Mouse (Mus musculus) R1 (cell line): ENCODE measurements around the gene Unkl.

Experiments used
- DNase-seq: peaks from one replicate; pipeline ENCODE4 v3.0.0-alpha.2; 2018; ENCODE audit warnings: low read depth, low spot score

Unkl gene

GRCm38 (mm10) chr17:25255110-25255509 is 66.9 kb downstream of the Unkl start:
- no peak for DNase-seq

- DNase-seq = peak; percentile 40
These were observed 68.0 kb downstream of the Unkl start, which contains the start of gene Baiap3 for GRCm38 (mm10) chr17:25256140-25256754. Baiap3 (minus strand) TSS chr17:25256364.

DNA sequence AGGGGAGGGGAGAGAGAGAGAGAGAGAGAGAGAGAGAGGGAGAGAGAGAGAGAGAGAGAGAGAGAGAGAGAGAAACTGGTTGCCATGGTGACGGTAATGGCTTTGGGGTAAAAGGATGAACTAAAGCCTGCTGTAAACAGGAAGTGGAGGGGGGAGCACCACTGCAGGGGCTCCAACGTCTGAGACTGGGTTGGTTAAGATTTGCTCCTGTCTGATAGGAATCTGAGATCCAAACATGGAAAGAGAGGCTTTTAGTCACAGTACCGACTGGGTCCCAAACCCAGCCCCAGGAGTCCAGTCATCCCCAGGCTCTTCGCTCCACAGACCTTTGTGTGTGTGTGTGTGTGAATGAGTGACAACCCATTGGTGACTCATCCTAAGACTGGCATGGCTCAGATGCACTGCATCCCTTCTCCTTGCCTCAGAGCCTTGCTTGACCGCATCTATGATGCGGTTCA is 69.6 kb downstream of the Unkl start:
- DNase-seq = no peak

DNA sequence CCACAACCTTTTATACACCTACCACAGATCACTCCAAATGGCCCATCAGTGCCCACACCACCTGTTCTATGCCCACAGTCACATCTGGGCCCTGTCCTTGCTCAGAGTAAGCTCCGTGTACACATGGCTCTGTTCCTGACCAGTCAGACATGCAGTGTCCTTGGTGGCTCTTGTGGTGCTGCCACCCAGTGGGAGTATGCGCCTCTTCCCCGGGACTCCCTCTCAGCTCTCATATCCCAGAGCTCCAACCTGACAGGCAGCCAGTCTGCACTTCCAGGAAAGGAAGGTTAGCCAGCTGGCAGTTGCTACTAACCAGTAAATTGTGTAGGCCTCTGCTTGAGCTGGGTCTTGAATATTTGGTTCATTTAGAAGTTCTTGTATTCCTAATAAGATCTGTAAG is 76.3 kb downstream of the Unkl start:
- peak; percentile 36 for DNase-seq

- no peak for DNase-seq
These were observed 82.7 kb downstream of the Unkl start for GRCm38 (mm10) chr17:25270795-25271335.

- DNase-seq = peak; percentile 69
These were observed 84.1 kb downstream of the Unkl start for GRCm38 (mm10) chr17:25272326-25272725.

- DNase-seq = peak; percentile 94
These were observed 84.9 kb downstream of the Unkl start for GRCm38 (mm10) chr17:25272951-25273705.

- DNase-seq = peak; percentile 99
These were observed 85.7 kb downstream of the Unkl start for GRCm38 (mm10) chr17:25273706-25274501.

DNA sequence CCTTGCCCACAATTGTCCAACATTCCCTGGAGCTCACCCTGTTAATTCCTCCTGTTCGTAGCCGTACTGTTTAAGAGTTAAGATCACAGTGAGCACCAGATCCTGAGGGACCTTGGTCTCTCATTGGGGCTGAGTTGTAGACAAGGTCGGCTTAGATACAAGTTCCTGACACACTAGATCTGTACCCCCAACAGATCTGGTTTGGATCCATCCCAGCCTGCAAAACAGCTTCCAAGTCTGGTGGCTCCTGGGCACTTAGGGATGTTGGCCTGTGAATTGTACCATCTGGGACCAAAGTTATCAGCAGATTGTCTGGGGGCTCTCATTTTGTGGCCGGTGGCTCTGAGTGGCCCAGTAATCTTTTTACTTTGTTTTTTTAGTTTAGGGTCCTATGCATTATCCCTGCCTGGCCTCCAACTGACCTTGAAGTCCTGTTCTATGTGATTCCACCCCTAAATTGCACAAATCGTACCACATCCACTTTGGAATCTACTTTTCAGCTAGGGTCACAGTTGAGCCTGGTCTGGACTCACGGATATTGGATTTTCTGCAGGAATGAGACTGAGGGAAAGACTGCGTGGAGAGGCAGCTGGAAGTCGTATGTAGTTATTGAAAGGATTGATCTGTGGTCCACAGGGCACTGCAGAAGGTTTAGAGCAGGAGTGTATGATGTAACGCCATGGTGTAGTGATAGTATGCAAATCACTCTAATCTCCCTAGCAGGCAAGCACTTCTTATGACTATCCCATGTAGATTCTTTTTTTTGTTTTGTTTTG is 86.6 kb downstream of the Unkl start, which contains the start of gene Ube2i:
TSS of gene Ube2i (minus strand) at position 52 of the 776 bp plus-strand sequence.
- DNase-seq = no peak

DNA sequence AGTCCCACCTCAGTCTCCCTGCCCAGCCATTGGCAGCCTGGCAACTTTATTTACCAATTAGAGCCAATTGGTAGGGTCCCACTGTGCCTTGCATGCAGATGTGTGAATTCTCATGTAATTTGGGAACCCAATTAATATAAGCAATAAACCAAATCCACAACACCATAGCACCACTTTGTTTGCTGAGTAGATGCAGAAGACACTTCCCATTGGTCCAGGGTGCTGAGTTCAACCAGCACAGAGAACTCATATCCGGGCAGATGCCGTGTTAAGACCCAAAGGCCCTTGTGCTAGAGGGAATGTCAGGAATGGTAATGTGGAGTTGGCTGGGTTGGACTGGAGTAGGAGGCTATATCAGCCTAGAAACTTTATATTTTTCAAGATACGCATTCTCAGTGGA is 87.6 kb downstream of the Unkl start:
- no peak for DNase-seq

- peak; percentile 96 for DNase-seq
These were observed 93.9 kb downstream of the Unkl start for GRCm38 (mm10) chr17:25282133-25282532.
